Mouse (Mus musculus): ENCODE measurements around the gene Wfdc16. TPM values are rescaled to one million over a fixed set of nuclear protein-coding genes. Genes with fewer than 3 reads are reported as not detected.
"Not testable (repeated sequence)": the region's sequence is repeated elsewhere in the genome, so short reads cannot be mapped to it uniquely, and the experiment has no call there.

Wfdc16 gene
- total RNA-seq (2015; ENCODE audit: low replicate concordance): not detected in 2 replicates
- total RNA-seq (2017; ENCODE audit: low replicate concordance): not detected in 2 replicates

DNA sequence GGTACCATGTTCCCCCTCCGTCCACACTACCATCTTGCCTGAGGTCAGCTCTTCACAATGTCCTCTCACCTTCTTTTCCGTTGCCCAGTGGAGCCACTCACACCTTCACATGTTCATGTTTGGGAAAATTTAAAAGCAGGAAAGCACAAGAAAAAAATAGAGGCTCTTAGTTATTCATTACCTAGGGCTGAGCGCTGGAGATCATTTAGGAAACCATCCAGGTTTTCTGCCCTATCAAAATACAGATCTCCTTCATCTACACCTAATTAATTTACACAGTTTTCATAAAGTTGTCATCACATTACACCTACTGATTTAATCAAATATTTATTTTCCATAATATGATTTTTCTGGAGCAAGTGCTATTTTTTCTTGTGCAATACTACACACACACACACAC, at the start of gene Wfdc16:
Wfdc16 (minus strand) TSS at position 101 of the 400 bp plus-strand sequence.
- no peak for ATAC-seq (replicated peaks; ENCODE audit: low FRiP score, poor library complexity, severe bottlenecking)

DNA sequence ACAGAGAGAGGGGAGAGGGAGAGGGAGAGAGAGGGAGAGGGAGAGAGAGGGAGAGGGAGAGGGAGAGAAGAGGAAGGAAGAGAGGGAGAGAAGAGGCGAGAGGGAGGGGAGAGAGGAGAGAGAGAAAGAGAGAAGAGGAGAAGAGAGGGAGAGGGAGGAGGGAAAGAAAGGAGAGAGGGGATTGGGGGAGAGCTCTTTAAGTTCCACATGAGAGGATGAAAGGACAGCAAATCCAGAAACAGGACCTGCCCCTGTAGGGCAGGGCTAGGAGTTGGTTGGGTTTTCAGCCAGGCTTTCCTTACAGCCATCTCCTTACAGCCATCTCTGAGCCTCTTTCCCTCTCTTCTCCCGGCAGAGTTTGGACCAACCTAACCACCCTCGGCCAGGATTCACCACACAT, 46.2 kb upstream of the Wfdc16 start, which contains the start of gene Wfdc13:
Wfdc13 (plus strand) TSS at position 301 of the 400 bp plus-strand sequence.
- no peak for ATAC-seq (replicated peaks; ENCODE audit: low FRiP score, poor library complexity, severe bottlenecking)

DNA sequence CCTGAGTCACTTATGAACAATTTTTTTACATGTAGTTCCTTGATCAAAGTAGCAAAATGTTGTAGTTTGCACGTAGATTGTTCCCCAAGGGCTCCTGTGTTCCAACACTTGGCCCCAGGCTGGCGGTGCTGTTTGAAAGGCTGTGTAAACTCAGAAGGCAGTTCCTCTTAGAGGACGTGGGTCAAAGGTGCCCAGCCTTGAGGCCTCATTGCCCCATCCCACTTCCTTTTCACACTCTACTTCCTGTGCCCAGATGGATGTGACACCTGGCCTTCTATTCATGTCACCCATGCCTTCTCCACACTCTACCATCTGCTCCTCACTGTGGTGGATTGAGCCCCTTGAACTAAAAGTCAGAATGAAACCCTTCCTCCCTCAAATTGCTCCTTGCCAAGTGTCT, 41.3 kb upstream of the Wfdc16 start:
- ATAC-seq (replicated peaks; ENCODE audit: low FRiP score, poor library complexity, severe bottlenecking): no peak

DNA sequence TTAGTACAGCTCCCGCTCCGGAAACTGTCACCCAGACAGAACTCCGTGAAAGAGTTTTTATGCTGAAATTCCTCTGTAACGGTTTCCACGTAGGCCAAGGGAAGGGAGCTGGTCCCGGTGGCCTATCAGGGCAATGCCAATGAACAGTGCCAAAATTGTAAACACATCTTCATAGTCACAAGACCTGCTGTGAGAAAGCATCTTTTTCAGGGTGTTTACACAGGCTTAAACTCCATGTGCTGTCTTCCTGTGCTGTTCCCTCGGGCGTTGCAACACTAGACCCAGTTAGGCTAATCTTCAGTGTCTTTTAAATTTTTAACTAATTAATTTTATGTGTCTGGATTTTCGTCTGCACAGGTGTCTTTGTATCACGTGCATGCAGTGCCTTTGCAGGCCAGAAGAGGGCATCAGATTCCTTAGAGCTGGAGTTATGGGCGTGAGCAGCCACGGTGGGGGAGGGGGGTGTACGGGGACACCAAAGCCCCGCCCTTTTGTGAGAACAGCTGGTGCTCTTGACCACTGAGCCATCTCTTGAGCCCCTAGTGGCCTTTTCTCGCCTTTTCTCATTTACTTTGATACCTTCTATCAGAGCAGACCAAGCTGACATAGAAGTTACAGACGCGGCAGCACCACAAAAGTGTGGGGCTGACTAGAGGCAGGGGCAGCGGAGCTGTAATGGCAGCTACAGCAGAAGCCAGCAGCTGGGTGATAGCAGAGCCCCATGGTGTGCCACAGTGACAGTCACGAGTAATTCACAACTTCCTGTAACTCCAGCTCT, 40.4 kb upstream of the Wfdc16 start:
- ATAC-seq (replicated peaks; ENCODE audit: low FRiP score, poor library complexity, severe bottlenecking): peak; percentile 73

DNA sequence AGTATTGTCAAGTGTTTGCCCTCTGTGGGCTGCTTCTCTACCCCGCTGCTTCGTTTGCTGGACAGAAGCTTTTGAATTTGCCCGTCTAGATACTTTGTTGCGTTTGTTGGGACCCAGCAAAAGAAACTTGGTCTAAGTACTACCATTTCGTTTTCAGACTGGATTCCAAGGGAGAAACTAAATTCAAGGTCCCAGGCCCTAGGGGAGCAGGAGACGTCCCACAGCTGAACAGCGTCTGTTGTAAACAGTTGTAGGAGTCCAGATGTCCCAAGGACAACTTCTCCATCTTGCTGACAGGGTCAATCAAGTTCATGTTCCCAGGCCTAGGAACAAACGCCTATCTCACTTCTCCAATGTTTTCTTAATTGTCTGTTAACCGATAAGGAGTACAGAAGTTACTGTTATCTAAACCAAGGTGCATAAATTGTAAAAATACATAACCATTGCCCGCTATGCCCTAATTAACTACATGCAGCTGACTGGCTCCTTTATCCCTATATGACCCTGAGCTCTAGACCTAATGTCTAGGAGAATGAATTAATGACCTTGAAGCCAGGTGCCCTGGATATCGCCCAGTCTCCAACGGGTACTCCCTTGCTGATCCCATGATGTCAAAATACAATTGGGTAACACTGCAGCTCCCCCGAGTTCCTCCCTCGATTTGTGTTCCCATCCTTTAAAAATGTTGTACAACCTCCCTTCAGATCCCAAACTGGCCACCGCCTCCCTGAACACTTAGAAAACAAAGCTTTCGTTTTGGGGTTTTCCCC, 38.5 kb upstream of the Wfdc16 start:
- no peak for ATAC-seq (replicated peaks; ENCODE audit: low FRiP score, poor library complexity, severe bottlenecking)

DNA sequence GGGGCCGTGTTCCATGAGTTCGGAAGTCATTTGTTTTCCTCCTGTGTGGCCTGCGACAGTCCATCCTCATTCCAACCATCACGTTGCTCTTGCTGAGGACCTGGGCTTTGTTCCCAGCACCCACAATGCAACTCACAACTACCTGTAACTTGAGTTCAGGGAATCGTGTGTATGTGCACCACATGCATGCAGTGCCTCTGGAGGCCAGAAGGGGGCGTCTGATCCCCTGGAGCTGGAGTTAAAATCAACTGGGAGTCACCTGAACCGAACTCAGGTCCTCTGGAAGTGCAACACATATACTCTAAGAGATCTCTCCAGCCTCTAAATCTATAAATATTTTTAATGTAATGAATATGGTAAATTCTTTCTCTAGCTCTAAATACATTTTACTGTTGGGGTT, 37.5 kb upstream of the Wfdc16 start:
- no peak for ATAC-seq (replicated peaks; ENCODE audit: low FRiP score, poor library complexity, severe bottlenecking)

DNA sequence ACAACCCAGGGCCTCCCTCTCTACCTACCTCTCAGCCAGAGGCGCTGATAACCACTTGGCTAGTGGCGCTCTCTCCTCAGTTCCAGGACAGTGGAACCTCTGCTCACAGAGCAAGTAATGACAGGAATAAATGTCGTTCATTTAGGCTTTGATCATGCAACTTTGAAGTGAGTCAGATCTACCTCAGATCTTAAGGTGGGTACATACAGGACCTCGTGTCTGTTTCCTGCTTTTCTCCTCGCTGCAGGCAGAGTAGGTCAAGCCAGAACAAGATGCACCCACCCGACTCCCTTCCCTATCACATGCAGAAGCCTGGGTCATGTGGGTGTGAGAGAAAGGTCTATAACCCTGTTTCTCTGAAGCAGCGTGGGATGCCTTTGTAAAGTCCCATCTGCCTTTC, 35.4 kb upstream of the Wfdc16 start, which contains the start of gene Wfdc11:
Wfdc11 (minus strand) TSS at position 101 of the 400 bp plus-strand sequence.
- no peak for ATAC-seq (replicated peaks; ENCODE audit: low FRiP score, poor library complexity, severe bottlenecking)

DNA sequence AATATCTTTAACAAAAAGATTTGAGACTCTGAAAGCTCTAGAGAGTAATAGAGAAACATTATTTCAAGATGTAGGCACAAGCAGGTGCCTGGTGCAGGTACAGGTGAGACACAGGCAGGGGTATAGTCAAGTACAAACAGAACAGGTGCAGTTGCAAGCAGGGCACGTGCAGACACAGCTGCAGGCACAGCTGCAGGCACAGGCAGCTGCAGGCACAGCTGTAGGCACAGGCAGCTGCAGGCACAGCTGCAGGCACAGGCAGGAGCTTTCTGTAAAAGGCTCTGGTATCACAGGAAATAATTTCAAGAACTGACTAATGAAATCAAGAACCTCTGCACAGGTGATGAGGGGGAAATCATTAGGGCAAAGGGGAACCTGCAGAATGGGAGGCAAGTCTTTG, 32.3 kb upstream of the Wfdc16 start:
- no peak for ATAC-seq (replicated peaks; ENCODE audit: low FRiP score, poor library complexity, severe bottlenecking)

DNA sequence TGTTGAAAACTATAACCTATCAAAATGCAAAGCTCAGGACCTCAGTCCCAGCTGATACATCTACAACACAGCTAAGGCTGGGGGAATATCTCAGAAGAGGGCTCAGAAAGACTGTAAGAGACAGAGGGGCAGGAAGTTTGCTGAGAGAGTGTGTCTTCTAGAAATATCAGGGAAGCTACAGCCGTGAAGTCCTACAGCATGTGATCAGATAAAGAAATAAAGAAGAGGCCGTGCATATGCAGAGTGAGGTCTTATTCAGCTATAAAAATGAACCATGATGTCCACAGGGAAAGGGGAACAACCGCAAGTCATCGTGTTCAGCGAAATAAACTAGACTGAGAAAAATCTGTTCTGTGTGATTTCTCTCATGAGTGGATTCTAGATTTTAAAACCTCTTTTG, 31.7 kb upstream of the Wfdc16 start:
- no peak for ATAC-seq (replicated peaks; ENCODE audit: low FRiP score, poor library complexity, severe bottlenecking)

DNA sequence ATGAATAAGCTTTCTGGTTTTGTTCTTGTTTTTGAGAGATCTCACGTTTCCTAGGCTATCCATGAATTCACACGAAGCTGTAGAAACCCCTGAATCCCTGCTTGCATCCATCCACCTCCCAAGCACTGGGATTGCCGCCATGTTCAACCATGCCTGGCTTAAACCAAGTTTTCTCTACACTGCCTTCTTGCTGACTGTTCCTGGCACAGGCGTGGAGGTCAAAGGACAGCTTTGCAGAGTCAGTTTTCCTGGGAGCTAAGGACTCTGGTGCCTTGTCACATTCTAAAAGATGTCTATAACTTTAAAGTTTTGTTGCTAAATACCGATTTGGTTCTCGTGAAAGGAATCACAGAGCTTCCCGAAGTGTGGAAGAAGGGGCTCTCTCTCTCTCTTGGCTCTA, 26.3 kb upstream of the Wfdc16 start:
- ATAC-seq (replicated peaks; ENCODE audit: low FRiP score, poor library complexity, severe bottlenecking): no peak

DNA sequence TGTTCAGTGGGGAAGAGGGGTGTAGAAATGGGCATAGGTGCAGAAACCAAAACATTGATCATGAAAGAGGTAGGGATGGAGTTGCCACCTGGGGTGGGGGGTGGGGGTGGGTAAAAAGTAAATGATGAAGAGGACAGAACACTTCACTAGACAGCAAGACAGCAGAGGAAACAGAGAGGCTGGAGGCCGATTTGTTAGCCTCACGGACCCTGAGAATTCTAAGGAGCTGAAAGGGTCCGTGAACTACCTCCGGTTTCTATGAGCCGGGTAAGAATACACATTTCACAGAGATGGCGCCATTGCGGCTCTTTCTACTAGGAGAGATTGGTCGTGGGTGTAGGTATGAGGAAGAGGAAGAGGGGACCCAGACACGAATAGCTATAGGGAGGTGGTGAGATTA, 17.9 kb upstream of the Wfdc16 start, which contains the start of gene Wfdc9:
Wfdc9 (minus strand) TSS at position 101 of the 400 bp plus-strand sequence.
- no peak for ATAC-seq (replicated peaks; ENCODE audit: low FRiP score, poor library complexity, severe bottlenecking)

DNA sequence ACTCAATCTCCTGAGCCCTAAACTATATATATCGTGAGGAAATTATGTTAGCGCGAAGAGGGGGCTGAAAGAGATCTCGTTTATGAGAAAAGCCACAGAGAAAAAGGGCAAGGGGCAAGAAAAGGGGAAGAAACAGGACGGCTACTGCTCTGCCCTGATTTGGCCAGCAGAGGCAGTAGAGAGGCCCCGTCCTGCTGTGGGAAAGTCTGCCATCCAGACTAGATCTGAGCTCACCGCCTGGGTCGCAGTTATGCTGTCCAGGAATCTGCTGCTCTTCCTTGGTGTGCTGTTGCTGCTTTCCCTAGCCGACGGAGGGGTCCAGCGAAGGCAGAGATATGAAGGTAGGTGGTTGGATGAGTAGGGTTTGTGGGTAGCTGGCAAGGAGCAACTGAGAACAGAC, 17.3 kb upstream of the Wfdc16 start, which contains the start of gene Wfdc10:
Wfdc10 (plus strand) TSS at position 189 of the 400 bp plus-strand sequence.
- peak; percentile 83 for ATAC-seq (replicated peaks; ENCODE audit: low FRiP score, poor library complexity, severe bottlenecking)

DNA sequence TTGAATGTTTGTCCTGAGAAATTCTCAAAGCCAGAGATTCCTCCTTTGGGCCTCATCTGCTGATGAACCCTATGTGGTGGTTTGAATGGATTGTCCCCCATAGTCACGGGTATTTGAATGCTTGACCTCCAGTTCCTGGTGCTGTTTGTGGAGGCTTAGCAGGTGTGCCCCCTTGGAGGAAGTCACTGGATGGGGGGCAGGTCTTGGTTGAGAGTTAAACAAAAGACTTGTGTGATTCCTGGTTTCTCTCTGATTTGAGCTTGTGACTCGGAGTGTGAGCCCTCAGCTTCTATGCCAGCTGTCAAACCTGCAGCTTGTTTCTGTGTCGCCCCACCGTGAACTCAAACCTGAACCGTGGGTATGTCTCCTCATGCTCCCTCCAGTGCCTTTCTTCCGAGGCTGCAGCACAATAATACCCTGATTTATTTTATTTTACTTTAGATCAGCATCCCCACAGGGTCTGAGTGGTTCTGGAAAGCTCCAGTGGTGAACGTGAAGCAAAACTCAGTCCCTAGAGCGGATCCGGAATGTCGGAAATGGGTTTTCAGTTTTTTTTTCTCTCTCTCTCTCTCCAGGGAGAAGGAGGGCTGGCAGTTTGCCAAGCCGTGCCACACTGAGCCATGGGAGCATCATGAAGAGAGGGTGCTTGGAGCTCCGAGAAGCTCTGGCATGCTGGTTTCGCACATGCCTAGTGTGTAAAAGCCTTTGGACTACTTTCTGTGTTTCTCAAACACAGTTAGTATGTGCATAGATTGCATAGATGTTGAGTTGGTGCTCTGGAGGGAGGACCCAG, 3.5 kb upstream of the Wfdc16 start:
- no peak for ATAC-seq (replicated peaks; ENCODE audit: low FRiP score, poor library complexity, severe bottlenecking)

DNA sequence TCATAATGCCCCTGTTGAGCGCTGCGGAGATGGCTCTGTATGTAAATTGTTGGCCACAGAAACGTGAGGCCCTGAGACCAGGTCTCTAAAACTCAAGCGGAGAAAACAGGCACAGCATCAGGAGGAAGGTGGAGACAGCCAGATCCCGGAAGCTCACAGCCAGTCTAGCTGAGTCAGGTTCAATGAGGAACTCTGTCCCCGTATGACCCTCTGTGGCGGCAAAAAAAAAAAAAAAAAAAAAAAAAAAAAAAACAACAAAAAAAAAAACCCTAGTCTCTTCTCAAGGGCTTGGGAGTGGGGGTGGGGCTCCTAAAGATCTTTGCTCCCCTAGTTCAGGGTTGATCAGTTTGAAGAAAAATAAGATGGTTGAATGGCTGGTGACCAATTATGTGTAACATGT, 2.5 kb upstream of the Wfdc16 start:
- ATAC-seq (replicated peaks; ENCODE audit: low FRiP score, poor library complexity, severe bottlenecking): no peak

DNA sequence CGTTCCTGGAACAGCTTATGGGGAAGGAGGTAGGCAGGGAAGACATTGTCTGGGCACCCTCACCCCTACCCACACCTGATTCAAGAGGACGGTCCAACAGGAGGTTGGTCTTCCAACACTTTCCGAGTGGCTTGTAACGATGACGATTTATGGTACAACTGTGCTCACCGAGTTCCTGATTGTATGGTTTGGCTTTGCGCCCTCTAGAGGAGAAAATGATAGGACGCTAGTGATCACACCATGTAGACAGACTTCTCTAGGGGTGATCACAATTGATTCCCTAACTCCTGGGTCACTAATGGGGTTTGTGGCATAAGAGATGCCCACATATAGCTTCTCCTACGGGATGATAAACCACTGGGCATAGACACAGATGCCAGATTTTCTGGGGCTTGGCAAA, 3.3 kb downstream of the Wfdc16 start:
- ATAC-seq (replicated peaks; ENCODE audit: low FRiP score, poor library complexity, severe bottlenecking): no peak

DNA sequence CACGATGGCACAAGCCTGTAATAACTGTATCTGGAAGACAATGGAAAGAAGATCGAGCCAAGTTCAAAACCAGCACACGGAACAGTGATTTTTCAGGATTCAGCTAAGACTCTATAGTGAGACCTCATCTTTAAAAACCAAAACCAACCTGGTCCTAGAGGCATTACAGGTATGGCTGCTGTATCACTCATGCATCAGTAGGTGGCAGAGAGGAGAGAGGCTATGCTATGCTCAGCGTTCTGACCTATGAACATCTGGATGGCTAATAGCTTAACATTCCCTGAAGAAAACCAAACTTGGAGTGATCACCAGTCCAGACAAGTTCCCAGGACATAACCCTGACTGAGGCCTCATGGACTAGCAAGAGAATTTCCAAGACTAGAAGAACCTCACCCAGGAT, 16.8 kb downstream of the Wfdc16 start:
- ATAC-seq (replicated peaks; ENCODE audit: low FRiP score, poor library complexity, severe bottlenecking): no peak

DNA sequence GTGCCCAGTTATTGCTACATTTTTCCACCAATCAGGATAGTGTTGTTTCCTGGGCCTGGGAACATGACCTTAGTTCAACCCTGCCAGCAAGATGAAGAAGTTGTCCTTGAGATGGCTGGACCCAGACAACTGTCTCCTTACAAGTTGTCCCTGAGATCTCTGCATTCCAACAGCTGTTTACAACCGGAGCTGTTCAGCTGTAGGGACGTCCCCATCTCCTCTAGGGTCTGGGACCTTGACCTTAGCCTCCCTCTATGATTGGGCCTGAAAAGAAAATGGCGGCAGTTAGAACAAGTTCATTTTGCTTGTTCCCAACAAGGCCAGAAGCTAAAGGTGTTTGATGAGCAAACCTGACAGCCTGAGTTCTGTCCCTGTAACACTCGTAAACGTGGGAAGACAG, 19.5 kb downstream of the Wfdc16 start:
- ATAC-seq (replicated peaks; ENCODE audit: low FRiP score, poor library complexity, severe bottlenecking): no peak

DNA sequence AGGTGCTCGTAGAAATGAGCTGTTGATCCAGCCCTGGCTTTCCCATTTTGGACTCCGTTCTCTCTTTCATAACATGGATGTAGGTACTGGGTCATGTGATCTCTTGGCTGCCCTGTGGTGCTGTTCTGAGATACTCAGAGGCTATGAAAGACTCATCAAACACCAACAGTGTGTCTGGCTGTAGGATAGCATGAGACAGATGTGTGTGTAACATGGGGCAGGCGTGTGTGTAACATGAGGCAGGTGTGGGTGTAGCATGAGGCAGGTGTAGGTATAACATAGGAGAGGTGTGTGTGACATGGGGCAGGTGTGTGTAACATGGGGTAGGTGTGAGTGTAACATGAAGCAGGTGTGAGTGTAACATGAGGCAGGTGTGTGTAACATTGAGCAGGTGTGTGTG, 23.2 kb downstream of the Wfdc16 start:
- no peak for ATAC-seq (replicated peaks; ENCODE audit: low FRiP score, poor library complexity, severe bottlenecking)

DNA sequence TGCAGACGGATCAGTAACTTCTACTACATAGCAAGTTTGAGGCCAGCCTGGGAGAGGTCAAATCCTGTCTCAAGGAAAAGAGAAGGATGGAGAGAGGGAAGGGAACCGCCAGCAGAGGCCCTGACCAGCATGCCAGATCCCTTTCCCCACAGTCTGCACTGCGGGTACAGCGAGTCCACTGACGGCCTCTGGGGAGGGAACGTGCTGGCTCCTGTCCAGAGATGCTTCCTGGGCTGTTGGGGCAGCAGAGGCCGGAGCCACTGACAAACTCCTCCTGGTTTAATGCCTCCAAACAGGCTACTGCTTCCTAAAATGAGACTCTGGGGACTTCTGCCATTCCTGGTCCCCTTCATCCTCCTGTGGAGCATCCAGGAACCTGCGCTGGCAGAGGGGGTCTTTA, 25.1 kb downstream of the Wfdc16 start, which contains the start of the genes Wfdc6b and Wfdc8:
Wfdc6b (plus strand) TSS at position 52 of the 400 bp plus-strand sequence.
Wfdc8 (minus strand) TSS at position 156 of the 400 bp plus-strand sequence.
- ATAC-seq (replicated peaks; ENCODE audit: low FRiP score, poor library complexity, severe bottlenecking): not testable (repeated sequence)

DNA sequence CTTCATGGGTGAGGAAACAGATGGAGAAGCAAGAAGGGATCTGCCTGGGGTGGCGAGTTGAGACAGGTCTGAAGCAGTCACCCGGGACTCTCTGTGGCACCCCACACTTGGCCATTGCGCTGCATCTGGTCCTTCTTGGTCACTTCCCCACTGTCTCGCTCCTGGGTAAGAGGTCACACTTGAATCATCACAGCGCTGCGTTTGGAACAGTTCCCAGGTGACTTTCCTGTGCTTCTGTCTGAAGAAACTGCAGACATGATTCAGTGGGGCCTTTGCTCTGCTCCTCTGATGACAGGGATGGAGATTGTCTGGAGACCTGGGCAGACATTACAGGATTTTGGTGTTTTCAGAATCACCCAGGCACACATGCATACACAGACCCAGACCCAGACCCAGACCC, 29.8 kb downstream of the Wfdc16 start:
- no peak for ATAC-seq (replicated peaks; ENCODE audit: low FRiP score, poor library complexity, severe bottlenecking)

Data from erythroid progenitor cell, adult 5-6 weeks (primary cell).